Mouse (Mus musculus) midbrain, embryonic 10.5 days (tissue): ENCODE data around the gene Tmbim4. TPM values are rescaled to one million over a fixed set of nuclear protein-coding genes. Genes with fewer than 3 reads are reported as not detected.

Experiments
- DNase-seq: peaks from one replicate; pipeline ENCODE4 v3.0.0-alpha.2; 2017; ENCODE audit warnings: low spot score
- H3K27ac ChIP-seq: fragments of 300-500 bp; sonication (generic); replicated peaks from 2 replicates; pipeline ENCODE4 v1.5.1; 2016; ENCODE audit warnings: mild to moderate bottlenecking
- H3K27me3 ChIP-seq: fragments of 300-500 bp; sonication (generic); 2 replicates; pipeline ENCODE4 v1.6.1; 2016; ENCODE audit warnings: low read depth, mild to moderate bottlenecking; ENCODE audit not compliant: poor library complexity, severe bottlenecking
- H3K36me3 ChIP-seq: fragments of 300-500 bp; sonication (generic); 2 replicates; pipeline ENCODE4 v1.6.1; 2016; ENCODE audit warnings: mild to moderate bottlenecking, moderate library complexity
- H3K4me1 ChIP-seq: fragments of 300-500 bp; sonication (generic); 2 replicates; pipeline ENCODE4 v1.6.1; 2016
- H3K4me3 ChIP-seq: fragments of 300-500 bp; sonication (generic); 2 replicates; pipeline ENCODE4 v1.5.1; 2016; ENCODE audit warnings: mild to moderate bottlenecking, moderate library complexity
- H3K9me3 ChIP-seq: fragments of 300-500 bp; sonication (generic); replicated peaks from 2 replicates; pipeline ENCODE4 v1.6.1; 2016; ENCODE audit warnings: mild to moderate bottlenecking
- WGBS: fragments of 180-500 bp; shearing (Covaris S2); methylation state at CpG from one replicate; pipeline ENCODE4 v1.1.7; 2016; 5-methylcytosine and 5-hydroxymethylcytosine counted together
- polyA plus RNA-seq: library from polyadenylated mRNA; unstranded; fragments of >200 nt; fragmentation: Nextera tagmentation; extraction: Ambion mirVana; gene quantifications from 2 replicates; pipeline ENCODE4 v1.2.1, GENCODE M21; 2016

Gene Tmbim4
- polyA plus RNA-seq, 1 experiment from 2014 or later, result 93.2 TPM

- no peak overlapping the region for H3K27ac ChIP-seq
- H3K4me1 ChIP-seq, result peaks cover 15% of the 10 kb centered on the region
- DNase-seq, result peak; percentile 57
- WGBS, result 33% methylated on average over 5 of the region's 5 CpGs
- H3K4me3 ChIP-seq, result no peak overlapping the region
- peaks cover 43% of the 10 kb centered on the region for H3K36me3 ChIP-seq
- no peaks in the 10 kb centered on the region for H3K9me3 ChIP-seq
- no peaks in the 10 kb centered on the region for H3K27me3 ChIP-seq
Observed at GRCm38 (mm10) chr10:120231718-120232117, 30.3 kb downstream of the Tmbim4 start.

- H3K4me3 ChIP-seq, result no peak overlapping the region
- H3K4me1 ChIP-seq, result peaks cover 1% of the 10 kb centered on the region; the same call in 1 of the 2 replicates
- H3K9me3 ChIP-seq, result no peaks in the 10 kb centered on the region
- DNase-seq, result peak; percentile 61
- no peak overlapping the region for H3K27ac ChIP-seq
- WGBS, result 32% methylated on average over 18 of the region's 18 CpGs
- peaks cover 36% of the 10 kb centered on the region for H3K36me3 ChIP-seq
- H3K27me3 ChIP-seq, result no peaks in the 10 kb centered on the region
Observed at GRCm38 (mm10) chr10:120233655-120234367, 32.4 kb downstream of the Tmbim4 start.

GRCm38 (mm10) chr10:120236855-120237254 lies 35.5 kb downstream of the Tmbim4 start:
- no peak overlapping the region for H3K27ac ChIP-seq
- DNase-seq, result no peak
- H3K27me3 ChIP-seq, result no peaks in the 10 kb centered on the region
- peaks cover 10% of the 10 kb centered on the region for H3K36me3 ChIP-seq
- H3K4me1 ChIP-seq, result no peaks in the 10 kb centered on the region
- WGBS, result 89% methylated on average over 9 of the region's 9 CpGs
- H3K4me3 ChIP-seq, result no peak overlapping the region
- H3K9me3 ChIP-seq, result no peaks in the 10 kb centered on the region

- WGBS, result 89% methylated on average over 8 of the region's 8 CpGs
- no peak overlapping the region for H3K4me3 ChIP-seq
- H3K9me3 ChIP-seq, result no peaks in the 10 kb centered on the region
- H3K4me1 ChIP-seq, result no peaks in the 10 kb centered on the region
- H3K27me3 ChIP-seq, result no peaks in the 10 kb centered on the region
- H3K36me3 ChIP-seq, result no peaks in the 10 kb centered on the region
- DNase-seq, result no peak
- no peak overlapping the region for H3K27ac ChIP-seq
Observed at GRCm38 (mm10) chr10:120238241-120238640, 36.9 kb downstream of the Tmbim4 start.

- WGBS, result 67% methylated on average over 6 of the region's 6 CpGs
Observed at GRCm38 (mm10) chr10:120239476-120239875, 38.1 kb downstream of the Tmbim4 start.

GRCm38 (mm10) chr10:120242421-120242820 lies 41.0 kb downstream of the Tmbim4 start:
- DNase-seq, result no peak
- 66% methylated on average over 6 of the region's 6 CpGs for WGBS
- H3K4me3 ChIP-seq, result no peak overlapping the region
- H3K27ac ChIP-seq, result no peak overlapping the region
- peaks cover 4% of the 10 kb centered on the region for H3K4me1 ChIP-seq
- H3K36me3 ChIP-seq, result no peaks in the 10 kb centered on the region
- H3K9me3 ChIP-seq, result no peaks in the 10 kb centered on the region
- H3K27me3 ChIP-seq, result no peaks in the 10 kb centered on the region

More at GRCm38 (mm10) chr10:120239476-120239875, 38.1 kb downstream of the Tmbim4 start:
- no peaks in the 10 kb centered on the region for H3K9me3 ChIP-seq
- H3K27me3 ChIP-seq, result no peaks in the 10 kb centered on the region
- H3K4me1 ChIP-seq, result no peaks in the 10 kb centered on the region
- H3K27ac ChIP-seq, result no peak overlapping the region
- no peaks in the 10 kb centered on the region for H3K36me3 ChIP-seq
- no peak overlapping the region for H3K4me3 ChIP-seq
- no peak for DNase-seq

- H3K27ac ChIP-seq, result no peak overlapping the region
Observed at GRCm38 (mm10) chr10:120245681-120246080, 44.3 kb downstream of the Tmbim4 start.

GRCm38 (mm10) chr10:120246994-120247750 lies 45.8 kb downstream of the Tmbim4 start:
- Histone ChIP-seq H3K36me3 (no peaks in the 10 kb centered on the region), H3K9me3 (no peaks in the 10 kb centered on the region), H3K27ac (0 out of 2 replicates have a peak overlapping the region, but pooled peaks have one; percentile 42), H3K4me1 (peaks cover 4% of the 10 kb centered on the region), H3K4me3 (no peak overlapping the region), H3K27me3 (no peaks in the 10 kb centered on the region)
- WGBS, result 48% methylated on average over 9 of the region's 9 CpGs
- DNase-seq, result peak; percentile 51

More at GRCm38 (mm10) chr10:120245681-120246080, 44.3 kb downstream of the Tmbim4 start:
- no peak for DNase-seq
- WGBS, result 90% methylated on average over 5 of the region's 5 CpGs
- Histone ChIP-seq H3K27me3 (no peaks in the 10 kb centered on the region), H3K4me1 (peaks cover 4% of the 10 kb centered on the region), H3K9me3 (no peaks in the 10 kb centered on the region), H3K36me3 (no peaks in the 10 kb centered on the region), H3K4me3 (no peak overlapping the region)

GRCm38 (mm10) chr10:120250911-120251683 lies 49.7 kb downstream of the Tmbim4 start:
- Histone ChIP-seq H3K27ac (no peak overlapping the region), H3K9me3 (no peaks in the 10 kb centered on the region), H3K4me3 (no peak overlapping the region), H3K27me3 (no peaks in the 10 kb centered on the region), H3K36me3 (no peaks in the 10 kb centered on the region), H3K4me1 (peaks cover 17% of the 10 kb centered on the region)
- no peak for DNase-seq
- WGBS, result 65% methylated on average over 11 of the region's 11 CpGs

- no peak overlapping the region for H3K4me3 ChIP-seq
- no peak overlapping the region for H3K27ac ChIP-seq
- no peaks in the 10 kb centered on the region for H3K9me3 ChIP-seq
- no peaks in the 10 kb centered on the region for H3K27me3 ChIP-seq
- no peak for DNase-seq
- 90% methylated on average over 4 of the region's 4 CpGs for WGBS
- peaks cover 17% of the 10 kb centered on the region for H3K4me1 ChIP-seq
- H3K36me3 ChIP-seq, result no peaks in the 10 kb centered on the region
Observed at GRCm38 (mm10) chr10:120251791-120252190, 50.4 kb downstream of the Tmbim4 start.

- WGBS, result 68% methylated on average over 8 of the region's 8 CpGs
- H3K9me3 ChIP-seq, result no peaks in the 10 kb centered on the region
- H3K27ac ChIP-seq, result 0 out of 2 replicates have a peak overlapping the region, but pooled peaks have one; percentile 7
- H3K4me3 ChIP-seq, result no peak overlapping the region
- no peaks in the 10 kb centered on the region for H3K36me3 ChIP-seq
- no peak for DNase-seq
- peaks cover 13% of the 10 kb centered on the region for H3K4me1 ChIP-seq
- no peaks in the 10 kb centered on the region for H3K27me3 ChIP-seq
Observed at GRCm38 (mm10) chr10:120252800-120253199, 51.4 kb downstream of the Tmbim4 start.

GRCm38 (mm10) chr10:120257231-120257630 lies 55.8 kb downstream of the Tmbim4 start:
- 42% methylated on average over 11 of the region's 11 CpGs for WGBS

More at GRCm38 (mm10) chr10:120257231-120257630, 55.8 kb downstream of the Tmbim4 start:
- Histone ChIP-seq H3K4me3 (no peak overlapping the region), H3K27me3 (no peaks in the 10 kb centered on the region), H3K4me1 (peaks cover 13% of the 10 kb centered on the region), H3K36me3 (no peaks in the 10 kb centered on the region), H3K9me3 (no peaks in the 10 kb centered on the region), H3K27ac (no peak overlapping the region)
- DNase-seq, result peak; percentile 51
